Mouse (Mus musculus): Measurements from ENCODE around the gene Mmp11.

DNA sequence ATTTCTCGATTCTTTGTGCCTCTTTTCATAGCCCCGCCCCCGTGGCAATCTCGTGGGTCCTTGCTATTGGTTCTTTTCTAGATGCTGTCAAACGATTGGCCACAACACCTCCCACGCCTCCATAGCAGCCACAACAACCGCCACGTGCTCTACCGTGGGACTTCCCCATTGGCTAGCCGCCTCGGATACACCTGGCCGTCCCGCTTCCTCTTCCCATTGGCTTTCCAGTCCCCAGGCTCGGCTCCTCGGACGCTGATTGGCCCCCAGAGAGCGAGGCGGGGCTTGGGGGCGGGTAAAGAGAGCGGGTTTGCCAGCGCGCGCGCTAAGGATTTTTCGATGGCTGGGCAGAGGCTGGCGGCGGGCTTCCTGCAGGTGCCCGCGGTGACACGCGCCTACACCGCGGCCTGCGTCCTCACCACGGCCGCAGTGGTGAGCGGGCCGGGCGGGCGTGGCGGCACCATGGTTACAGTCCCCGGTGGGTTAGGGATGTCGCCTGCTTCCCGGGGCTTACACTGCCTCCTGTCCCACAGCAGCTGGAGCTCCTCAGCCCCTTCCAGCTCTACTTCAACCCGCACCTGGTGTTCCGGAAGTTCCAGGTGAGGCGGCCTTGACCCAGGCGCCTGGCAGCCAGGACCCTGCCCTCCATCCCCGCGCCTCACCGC lies 43.1 kb downstream of the Mmp11 start, which contains the start of gene Derl3:
- TF ChIP-seq CTCF (IDR thresholded peaks at IDR 0.05; ENCODE audit: low read depth) = no peak
- TF ChIP-seq EP300 (IDR thresholded peaks at IDR 0.05; ENCODE audit: low read depth) = peak; percentile 44; the same call in 1 of the 2 replicates

Measured in liver, postnatal 0 days (tissue).